Mouse (Mus musculus) neural tube, embryonic 12.5 days (tissue): Measurements from ENCODE around the gene Gm14862. TPM values are rescaled to one million over a fixed set of nuclear protein-coding genes. Genes with fewer than 3 reads are reported as not detected.

Source experiments
- ATAC-seq: fragments of 200-750 bp; cut with Nextera tagmentation; 2 replicates; pipeline ENCODE4 v1.8.0; 2017; ENCODE audit warnings: low read depth, mild to moderate bottlenecking, moderate TSS enrichment, moderate library complexity; ENCODE audit not compliant: low FRiP score
- H3K27ac ChIP-seq: fragments of 300-500 bp; sonication (generic); 2 replicates; pipeline ENCODE4 v1.5.1; 2016
- H3K27me3 ChIP-seq: fragments of 300-500 bp; sonication (generic); replicated peaks from 2 replicates; pipeline ENCODE4 v1.6.1; 2016; ENCODE audit warnings: mild to moderate bottlenecking
- H3K36me3 ChIP-seq: fragments of 300-500 bp; sonication (generic); 2 replicates; pipeline ENCODE4 v1.6.1; 2016; ENCODE audit warnings: mild to moderate bottlenecking
- H3K4me1 ChIP-seq: fragments of 300-500 bp; sonication (generic); 2 replicates; pipeline ENCODE4 v1.6.1; 2016
- H3K4me2 ChIP-seq: fragments of 300-500 bp; sonication (generic); replicated peaks from 2 replicates; pipeline ENCODE4 v1.6.1; 2016; ENCODE audit warnings: mild to moderate bottlenecking
- H3K4me3 ChIP-seq: fragments of 300-500 bp; sonication (generic); 2 replicates; pipeline ENCODE4 v1.5.1; 2016
- H3K9ac ChIP-seq: fragments of 300-500 bp; sonication (generic); 2 replicates; pipeline ENCODE4 v1.6.1; 2016; ENCODE audit warnings: mild to moderate bottlenecking
- H3K9me3 ChIP-seq: fragments of 300-500 bp; sonication (generic); 2 replicates; pipeline ENCODE4 v1.6.1; 2016; ENCODE audit warnings: mild to moderate bottlenecking
- WGBS: fragments of 180-500 bp; shearing (Covaris S2); methylation state at CpG from one replicate; pipeline ENCODE4 v1.1.7; 2016; 5-methylcytosine and 5-hydroxymethylcytosine counted together
- polyA plus RNA-seq: library from polyadenylated mRNA; unstranded; fragments of >200 nt; fragmentation: Nextera tagmentation; extraction: Ambion mirVana; gene quantifications from 2 replicates; pipeline ENCODE4 v1.2.1, GENCODE M21; 2016

Gene Gm14862
- polyA plus RNA-seq, 1 experiment from 2014 or later = 0.28 TPM

DNA sequence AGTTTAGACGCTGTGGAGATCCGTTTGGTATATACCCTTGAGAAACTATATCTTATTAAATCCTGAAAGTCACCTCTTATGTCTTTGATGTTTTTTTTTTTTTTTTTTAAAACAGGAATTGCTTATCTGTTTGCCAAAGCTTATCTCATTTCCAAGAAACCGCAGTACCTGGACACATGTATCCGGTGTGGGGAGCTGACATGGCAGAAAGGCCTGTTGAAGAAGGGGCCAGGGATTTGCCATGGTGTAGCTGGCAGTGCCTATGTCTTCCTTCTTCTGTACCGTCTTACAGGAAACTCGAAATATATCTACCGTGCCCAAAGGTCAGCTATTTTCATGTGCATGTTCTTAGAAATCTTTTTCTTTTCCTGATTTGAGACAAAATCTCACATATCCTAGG lies 1.1 kb upstream of the Gm14862 start:
- H3K9ac ChIP-seq = no peak overlapping the region
- 92% methylated on average over 7 of the region's 7 CpGs for WGBS
- H3K4me1 ChIP-seq = no peaks in the 10 kb centered on the region
- H3K27ac ChIP-seq = no peak overlapping the region
- no peak overlapping the region for H3K4me3 ChIP-seq
- no peaks in the 10 kb centered on the region for H3K36me3 ChIP-seq
- no peaks in the 10 kb centered on the region for H3K27me3 ChIP-seq
- ATAC-seq = no peak
- no peaks in the 10 kb centered on the region for H3K9me3 ChIP-seq
- no peak overlapping the region for H3K4me2 ChIP-seq

- Histone ChIP-seq H3K27ac (no peak overlapping the region), H3K36me3 (no peaks in the 10 kb centered on the region), H3K4me2 (no peak overlapping the region), H3K27me3 (no peaks in the 10 kb centered on the region), H3K4me1 (no peaks in the 10 kb centered on the region), H3K4me3 (no peak overlapping the region), H3K9me3 (no peaks in the 10 kb centered on the region), H3K9ac (no peak overlapping the region)
- no peak for ATAC-seq
- WGBS = 96% methylated on average over 3 of the region's 3 CpGs
These were observed 1.8 kb downstream of the Gm14862 start for GRCm38 (mm10) chrX:9254901-9255300.

DNA sequence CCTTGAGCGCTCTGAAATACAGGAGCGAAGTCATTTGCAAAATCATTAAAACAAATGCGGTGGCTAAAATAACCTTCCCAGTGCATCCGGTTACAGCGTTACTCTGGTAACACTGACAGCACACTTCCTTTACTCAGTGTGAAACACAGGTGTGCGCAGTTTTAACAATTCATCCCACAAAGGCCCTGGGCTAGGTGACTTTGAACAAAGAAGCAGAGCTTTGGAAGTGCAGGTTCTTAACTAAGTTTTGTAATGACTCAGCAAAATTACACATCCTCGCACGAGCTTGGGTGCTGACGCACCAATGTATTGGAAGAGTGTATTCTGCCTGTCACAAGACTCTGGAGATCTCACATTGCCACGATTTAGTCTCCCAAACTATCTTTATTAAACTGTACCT lies 2.7 kb downstream of the Gm14862 start:
- H3K4me2 ChIP-seq = no peak overlapping the region
- H3K36me3 ChIP-seq = no peaks in the 10 kb centered on the region
- ATAC-seq = no peak

DNA sequence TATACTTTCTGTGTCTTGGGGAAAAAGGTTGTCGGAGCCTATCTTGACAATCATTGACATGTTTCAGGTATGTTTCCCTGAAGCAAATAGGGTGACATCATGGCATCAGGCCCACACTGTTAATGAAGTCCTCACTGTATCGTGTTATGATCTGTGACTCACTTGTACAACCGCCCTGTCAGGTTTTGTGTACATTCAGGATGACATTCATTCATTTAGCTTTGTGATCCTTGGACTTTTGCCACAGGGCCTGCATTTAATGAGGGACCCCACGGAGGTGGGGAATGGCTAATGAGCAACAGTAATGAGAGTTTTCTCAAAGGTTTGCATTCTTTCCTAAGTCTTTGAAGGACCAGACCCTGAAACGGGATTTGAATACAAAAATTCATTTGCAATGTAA lies 7.8 kb downstream of the Gm14862 start:
- 63% methylated on average over 5 of the region's 5 CpGs for WGBS
- Histone ChIP-seq H3K27ac (no peak overlapping the region), H3K4me2 (no peak overlapping the region), H3K9me3 (no peaks in the 10 kb centered on the region), H3K27me3 (no peaks in the 10 kb centered on the region), H3K9ac (no peak overlapping the region), H3K4me1 (no peaks in the 10 kb centered on the region), H3K36me3 (no peaks in the 10 kb centered on the region), H3K4me3 (no peak overlapping the region)
- no peak for ATAC-seq

More for the DNA sequence above, 2.7 kb downstream of the Gm14862 start:
- H3K27ac ChIP-seq = no peak overlapping the region
- no peaks in the 10 kb centered on the region for H3K9me3 ChIP-seq
- H3K4me1 ChIP-seq = no peaks in the 10 kb centered on the region
- no peak overlapping the region for H3K4me3 ChIP-seq
- no peaks in the 10 kb centered on the region for H3K27me3 ChIP-seq
- H3K9ac ChIP-seq = no peak overlapping the region
- WGBS = 81% methylated on average over 10 of the region's 10 CpGs

GRCm38 (mm10) chrX:9244603-9245336 lies 11.9 kb downstream of the Gm14862 start:
- Histone ChIP-seq H3K27ac (no peak overlapping the region), H3K36me3 (no peaks in the 10 kb centered on the region), H3K9ac (no peak overlapping the region), H3K27me3 (no peaks in the 10 kb centered on the region), H3K4me3 (no peak overlapping the region), H3K9me3 (no peaks in the 10 kb centered on the region), H3K4me1 (no peaks in the 10 kb centered on the region), H3K4me2 (no peak overlapping the region)
- ATAC-seq = no peak
- 76% methylated on average over 12 of the region's 12 CpGs for WGBS

GRCm38 (mm10) chrX:9243381-9243864 lies 13.3 kb downstream of the Gm14862 start:
- Histone ChIP-seq H3K36me3 (no peaks in the 10 kb centered on the region), H3K27me3 (no peaks in the 10 kb centered on the region), H3K4me2 (no peak overlapping the region), H3K27ac (no peak overlapping the region), H3K9me3 (no peaks in the 10 kb centered on the region), H3K9ac (no peak overlapping the region), H3K4me1 (no peaks in the 10 kb centered on the region), H3K4me3 (no peak overlapping the region)
- ATAC-seq = no peak
- 73% methylated on average over 8 of the region's 8 CpGs for WGBS

GRCm38 (mm10) chrX:9240737-9241591 lies 15.7 kb downstream of the Gm14862 start:
- no peaks in the 10 kb centered on the region for H3K9me3 ChIP-seq
- H3K4me1 ChIP-seq = no peaks in the 10 kb centered on the region
- H3K27me3 ChIP-seq = no peaks in the 10 kb centered on the region
- H3K27ac ChIP-seq = no peak overlapping the region
- no peak overlapping the region for H3K4me3 ChIP-seq
- H3K4me2 ChIP-seq = no peak overlapping the region
- no peaks in the 10 kb centered on the region for H3K36me3 ChIP-seq
- no peak overlapping the region for H3K9ac ChIP-seq
- WGBS = 69% methylated on average over 5 of the region's 5 CpGs
- no peak for ATAC-seq

DNA sequence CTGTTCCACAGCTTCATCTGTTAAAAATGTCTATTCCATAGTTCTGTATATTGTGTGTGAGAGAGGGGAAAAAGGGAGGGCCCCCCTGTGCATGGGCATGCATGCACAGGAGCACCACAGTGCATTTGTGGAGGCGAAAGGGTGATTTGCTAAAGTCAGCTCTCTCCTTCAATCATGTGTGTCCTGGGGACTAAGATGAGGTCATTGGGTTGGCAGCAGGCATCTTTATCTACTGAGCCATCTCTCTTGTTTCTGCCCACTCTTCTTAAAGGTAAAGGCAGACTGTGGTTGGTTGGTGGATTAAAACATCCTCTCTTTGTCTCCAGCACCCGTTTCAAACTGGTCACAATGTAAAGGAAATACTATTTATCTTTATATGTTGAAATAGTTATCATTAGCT lies 29.6 kb downstream of the Gm14862 start:
- no peak overlapping the region for H3K9ac ChIP-seq
- H3K4me2 ChIP-seq = no peak overlapping the region
- H3K36me3 ChIP-seq = no peaks in the 10 kb centered on the region
- no peaks in the 10 kb centered on the region for H3K27me3 ChIP-seq
- H3K9me3 ChIP-seq = no peaks in the 10 kb centered on the region
- no peaks in the 10 kb centered on the region for H3K4me1 ChIP-seq
- 79% methylated on average over 2 of the region's 2 CpGs for WGBS
- no peak overlapping the region for H3K4me3 ChIP-seq
- no peak overlapping the region for H3K27ac ChIP-seq
- no peak for ATAC-seq

GRCm38 (mm10) chrX:9222412-9223221 lies 34.1 kb downstream of the Gm14862 start:
- Histone ChIP-seq H3K9me3 (no peaks in the 10 kb centered on the region), H3K27ac (no peak overlapping the region), H3K36me3 (no peaks in the 10 kb centered on the region), H3K9ac (no peak overlapping the region), H3K4me3 (no peak overlapping the region), H3K4me2 (no peak overlapping the region), H3K27me3 (no peaks in the 10 kb centered on the region), H3K4me1 (no peaks in the 10 kb centered on the region)
- no peak for ATAC-seq
- WGBS = 93% methylated on average over 3 of the region's 3 CpGs

GRCm38 (mm10) chrX:9221736-9222135 lies 35.0 kb downstream of the Gm14862 start:
- Histone ChIP-seq H3K27me3 (no peaks in the 10 kb centered on the region), H3K9me3 (0 out of 2 replicates have a peak, but pooled peaks cover 2% of the 10 kb centered on the region), H3K4me1 (no peaks in the 10 kb centered on the region), H3K4me3 (no peak overlapping the region), H3K4me2 (no peak overlapping the region), H3K36me3 (no peaks in the 10 kb centered on the region), H3K27ac (no peak overlapping the region), H3K9ac (no peak overlapping the region)
- WGBS = 90% methylated on average over 4 of the region's 4 CpGs
- no peak for ATAC-seq

DNA sequence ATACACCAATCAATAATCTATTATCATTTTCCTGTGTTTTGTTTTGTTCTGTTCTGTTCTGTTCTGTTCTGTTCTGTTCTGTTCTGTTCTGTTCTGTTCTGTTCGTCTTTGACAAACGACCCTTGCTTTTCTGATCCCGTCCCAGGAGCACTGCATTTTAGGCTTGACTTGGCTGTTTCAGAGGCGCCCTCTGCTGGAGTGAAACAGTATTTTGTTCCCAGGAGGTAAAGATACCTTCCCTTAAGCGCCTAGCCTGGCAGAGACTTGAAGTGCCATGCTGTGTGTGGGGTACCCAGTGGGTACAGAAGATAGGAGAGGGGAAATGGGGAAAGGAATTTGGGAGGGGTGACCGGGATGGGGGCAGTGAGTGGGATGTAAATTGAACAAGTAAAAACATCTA lies 35.5 kb downstream of the Gm14862 start:
- no peak for ATAC-seq
- 28% methylated on average over 6 of the region's 6 CpGs for WGBS

GRCm38 (mm10) chrX:9219570-9219969 lies 37.1 kb downstream of the Gm14862 start:
- 90% methylated on average over 3 of the region's 3 CpGs for WGBS

More for the DNA sequence above, 35.5 kb downstream of the Gm14862 start:
- Histone ChIP-seq H3K4me2 (no peak overlapping the region), H3K36me3 (no peaks in the 10 kb centered on the region), H3K27ac (no peak overlapping the region), H3K9me3 (0 out of 2 replicates have a peak, but pooled peaks cover 3% of the 10 kb centered on the region), H3K4me1 (no peaks in the 10 kb centered on the region), H3K4me3 (no peak overlapping the region), H3K27me3 (no peaks in the 10 kb centered on the region), H3K9ac (no peak overlapping the region)

More at GRCm38 (mm10) chrX:9219570-9219969, 37.1 kb downstream of the Gm14862 start:
- Histone ChIP-seq H3K9me3 (0 out of 2 replicates have a peak, but pooled peaks cover 3% of the 10 kb centered on the region), H3K36me3 (no peaks in the 10 kb centered on the region), H3K27me3 (no peaks in the 10 kb centered on the region), H3K4me2 (no peak overlapping the region), H3K4me1 (no peaks in the 10 kb centered on the region), H3K9ac (no peak overlapping the region), H3K27ac (no peak overlapping the region), H3K4me3 (no peak overlapping the region)
- ATAC-seq = no peak
